Mouse (Mus musculus): ENCODE measurements around the gene Nosip.

DNA sequence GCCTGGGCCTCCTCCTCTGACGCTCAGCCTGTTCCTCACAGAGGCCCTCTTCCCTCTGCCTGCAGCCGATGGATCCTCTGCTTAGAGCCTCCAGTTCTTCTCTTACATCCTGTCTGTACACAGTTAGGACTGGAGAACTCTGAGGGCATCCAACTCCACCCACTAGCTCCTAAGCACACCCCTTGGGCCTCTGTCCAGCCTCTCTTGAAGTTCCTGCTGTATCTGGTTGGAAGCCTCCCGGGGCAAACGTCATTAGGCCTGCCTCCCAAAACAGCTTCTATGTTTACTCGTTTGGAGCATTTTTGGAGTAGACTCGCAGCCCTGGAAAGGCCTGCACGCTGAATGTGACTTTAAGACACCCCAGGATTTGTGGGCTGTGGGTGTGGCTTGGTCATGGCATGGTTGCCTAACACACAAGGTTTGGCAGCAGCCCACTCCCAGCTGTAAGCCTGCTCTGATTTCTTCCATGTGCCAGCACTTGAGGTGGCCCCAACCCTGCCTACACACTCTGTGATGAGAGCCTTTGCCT, 41.5 kb downstream of the Nosip start, which contains the start of gene Fcgrt:
- TF ChIP-seq POLR2A (IDR thresholded peaks at IDR 0.05; ENCODE audit: low read depth, low read length), result peak; percentile 55
- TF ChIP-seq CTCF (conservative IDR thresholded peaks at IDR 0.05; ENCODE audit: insufficient read depth, insufficient read length, low read depth, low read length), result no peak
